Mouse (Mus musculus) midbrain, embryonic 12.5 days (tissue): ENCODE data around the gene Olfm1. TPM values are rescaled to one million over a fixed set of nuclear protein-coding genes. Genes with fewer than 3 reads are reported as not detected.

Source experiments
- ATAC-seq: fragments of 200-750 bp; cut with Nextera tagmentation; 2 replicates; pipeline ENCODE4 v1.8.0; 2017; ENCODE audit warnings: low read depth, moderate TSS enrichment, moderate library complexity; ENCODE audit not compliant: low FRiP score
- H3K27ac ChIP-seq: fragments of 300-500 bp; sonication (generic); replicated peaks from 2 replicates; pipeline ENCODE4 v1.5.1; 2016; ENCODE audit warnings: mild to moderate bottlenecking
- H3K27me3 ChIP-seq: fragments of 300-500 bp; sonication (generic); 2 replicates; pipeline ENCODE4 v1.6.1; 2016; ENCODE audit warnings: mild to moderate bottlenecking
- H3K36me3 ChIP-seq: fragments of 300-500 bp; sonication (generic); 2 replicates; pipeline ENCODE4 v1.6.1; 2016
- H3K4me1 ChIP-seq: fragments of 300-500 bp; sonication (generic); 2 replicates; pipeline ENCODE4 v1.6.1; 2016
- H3K4me2 ChIP-seq: fragments of 300-500 bp; sonication (generic); replicated peaks from 2 replicates; pipeline ENCODE4 v1.6.1; 2016; ENCODE audit warnings: mild to moderate bottlenecking, moderate library complexity
- H3K4me3 ChIP-seq: fragments of 300-500 bp; sonication (generic); 2 replicates; pipeline ENCODE4 v1.5.1; 2016; ENCODE audit warnings: mild to moderate bottlenecking
- H3K9ac ChIP-seq: fragments of 300-500 bp; sonication (generic); replicated peaks from 2 replicates; pipeline ENCODE4 v1.6.1; 2016; ENCODE audit warnings: mild to moderate bottlenecking, moderate library complexity
- H3K9me3 ChIP-seq: fragments of 300-500 bp; sonication (generic); 2 replicates; pipeline ENCODE4 v1.6.1; 2016; ENCODE audit warnings: mild to moderate bottlenecking
- WGBS: fragments of 180-500 bp; shearing (Covaris S2); methylation state at CpG from one replicate; pipeline ENCODE4 v1.1.7; 2016; 5-methylcytosine and 5-hydroxymethylcytosine counted together
- polyA plus RNA-seq: library from polyadenylated mRNA; unstranded; fragments of >200 nt; fragmentation: Nextera tagmentation; extraction: Ambion mirVana; gene quantifications from 2 replicates; pipeline ENCODE4 v1.2.1, GENCODE M21; 2016

Gene Olfm1
- polyA plus RNA-seq, 1 experiment from 2014 or later: 105 TPM

DNA sequence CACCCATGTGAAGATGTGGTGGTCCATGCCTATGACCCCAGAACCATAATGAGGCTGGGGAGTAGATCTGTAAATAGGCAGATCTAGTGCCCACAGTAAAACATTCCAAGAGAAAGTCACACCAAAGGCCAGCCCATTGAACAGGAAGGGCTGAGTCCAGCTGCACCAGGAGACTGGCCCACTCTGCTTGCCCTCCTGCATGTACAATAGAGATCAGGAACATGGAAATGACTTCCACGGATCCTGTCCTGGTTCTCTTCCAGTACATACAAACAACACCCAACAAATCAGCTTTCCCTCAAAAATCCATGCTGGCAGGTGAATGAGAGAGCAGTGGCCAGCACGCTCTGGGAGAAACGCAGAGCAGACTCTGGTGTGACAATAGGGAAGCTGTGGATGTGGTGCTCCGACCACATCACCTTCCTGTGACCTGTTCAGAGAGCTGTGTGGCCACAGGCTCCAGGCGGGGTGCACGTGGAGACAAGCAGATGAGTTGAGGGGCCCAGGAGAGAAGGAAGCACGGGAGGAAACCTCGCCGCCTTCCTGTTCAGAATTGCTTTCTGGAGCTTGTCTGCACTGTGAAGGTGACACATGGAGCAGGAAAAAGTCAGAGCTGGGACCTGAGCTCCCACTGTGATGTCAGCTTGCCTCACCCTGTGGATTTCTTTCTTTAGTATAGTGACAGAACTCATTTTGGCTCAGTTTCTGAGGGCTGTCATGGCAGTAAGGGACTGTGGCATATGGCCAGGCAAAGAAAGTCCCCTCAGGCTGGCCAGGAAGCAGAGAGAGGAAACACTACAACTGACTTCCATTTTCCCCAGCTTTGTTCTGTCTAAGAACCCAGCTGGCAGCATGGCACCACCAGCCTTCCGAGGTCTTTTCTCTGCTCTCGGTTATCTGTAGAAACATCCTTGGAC, 19.3 kb upstream of the Olfm1 start:
- ATAC-seq: no peak
- 84% methylated on average over 11 of the region's 11 CpGs for WGBS
- no peak overlapping the region for H3K9ac ChIP-seq

DNA sequence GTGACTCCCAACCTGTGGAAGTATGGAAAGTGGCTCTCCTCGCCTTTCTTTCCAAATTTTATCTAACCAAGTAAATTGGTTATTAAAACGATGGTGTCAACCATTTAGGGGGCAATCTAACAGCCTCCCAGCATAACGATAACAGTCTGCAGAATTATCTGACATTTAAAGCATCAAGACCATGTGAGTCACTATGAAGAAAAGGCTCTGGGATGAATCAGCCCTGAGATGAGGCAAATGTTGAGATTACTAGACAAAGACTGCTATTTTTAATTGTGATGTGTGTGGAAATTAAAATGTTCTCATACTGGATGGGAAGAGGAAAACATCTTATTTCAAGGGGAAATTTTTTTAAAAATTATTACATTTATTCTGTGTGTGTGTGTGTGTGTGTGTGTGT, 18.4 kb upstream of the Olfm1 start:
- ATAC-seq: no peak
- Histone ChIP-seq H3K4me3 (no peak overlapping the region), H3K9me3 (no peaks in the 10 kb centered on the region), H3K36me3 (no peaks in the 10 kb centered on the region), H3K27ac (no peak overlapping the region), H3K9ac (no peak overlapping the region), H3K4me2 (no peak overlapping the region), H3K4me1 (no peaks in the 10 kb centered on the region), H3K27me3 (no peaks in the 10 kb centered on the region)
- 80% methylated on average over 3 of the region's 3 CpGs for WGBS

More for the DNA sequence above, 19.3 kb upstream of the Olfm1 start:
- Histone ChIP-seq H3K9me3 (no peaks in the 10 kb centered on the region), H3K27ac (no peak overlapping the region), H3K4me1 (no peaks in the 10 kb centered on the region), H3K4me2 (no peak overlapping the region), H3K36me3 (no peaks in the 10 kb centered on the region), H3K27me3 (no peaks in the 10 kb centered on the region), H3K4me3 (no peak overlapping the region)

- no peaks in the 10 kb centered on the region for H3K9me3 ChIP-seq
- 77% methylated on average over 6 of the region's 6 CpGs for WGBS
- H3K9ac ChIP-seq: no peak overlapping the region
- no peak overlapping the region for H3K4me3 ChIP-seq
- H3K27me3 ChIP-seq: no peaks in the 10 kb centered on the region
- no peak overlapping the region for H3K4me2 ChIP-seq
- H3K4me1 ChIP-seq: peaks cover 4% of the 10 kb centered on the region; the same call in 1 of the 2 replicates
- H3K27ac ChIP-seq: no peak overlapping the region
- ATAC-seq: no peak
- no peaks in the 10 kb centered on the region for H3K36me3 ChIP-seq
Observed at GRCm38 (mm10) chr2:28178600-28178999, 14.2 kb upstream of the Olfm1 start.

DNA sequence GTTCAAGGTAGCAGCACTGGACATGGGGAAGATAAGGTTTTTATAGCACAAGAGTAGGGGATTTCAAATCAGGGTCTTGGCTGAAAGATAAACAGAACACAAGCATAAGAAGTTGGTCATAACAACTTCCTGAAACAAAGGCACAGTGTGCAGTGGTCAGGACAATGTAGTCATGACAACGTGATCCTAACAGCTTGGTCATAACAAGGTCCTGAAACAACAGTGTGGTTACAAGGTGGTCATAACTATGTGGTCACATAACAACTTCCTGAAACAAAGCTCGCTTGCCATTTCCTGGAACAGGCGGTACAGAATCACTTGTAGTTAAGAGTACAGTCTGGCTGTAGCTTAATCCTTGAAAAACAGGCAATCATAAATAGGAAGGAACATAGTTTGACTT, 12.7 kb upstream of the Olfm1 start:
- H3K4me3 ChIP-seq: no peak overlapping the region
- peaks cover 4% of the 10 kb centered on the region; the same call in 1 of the 2 replicates for H3K4me1 ChIP-seq
- no peaks in the 10 kb centered on the region for H3K27me3 ChIP-seq
- no peaks in the 10 kb centered on the region for H3K36me3 ChIP-seq
- no peak overlapping the region for H3K4me2 ChIP-seq
- no peak for ATAC-seq
- no peak overlapping the region for H3K9ac ChIP-seq
- H3K9me3 ChIP-seq: no peaks in the 10 kb centered on the region
- 90% methylated on average over 3 of the region's 3 CpGs for WGBS
- H3K27ac ChIP-seq: no peak overlapping the region

DNA sequence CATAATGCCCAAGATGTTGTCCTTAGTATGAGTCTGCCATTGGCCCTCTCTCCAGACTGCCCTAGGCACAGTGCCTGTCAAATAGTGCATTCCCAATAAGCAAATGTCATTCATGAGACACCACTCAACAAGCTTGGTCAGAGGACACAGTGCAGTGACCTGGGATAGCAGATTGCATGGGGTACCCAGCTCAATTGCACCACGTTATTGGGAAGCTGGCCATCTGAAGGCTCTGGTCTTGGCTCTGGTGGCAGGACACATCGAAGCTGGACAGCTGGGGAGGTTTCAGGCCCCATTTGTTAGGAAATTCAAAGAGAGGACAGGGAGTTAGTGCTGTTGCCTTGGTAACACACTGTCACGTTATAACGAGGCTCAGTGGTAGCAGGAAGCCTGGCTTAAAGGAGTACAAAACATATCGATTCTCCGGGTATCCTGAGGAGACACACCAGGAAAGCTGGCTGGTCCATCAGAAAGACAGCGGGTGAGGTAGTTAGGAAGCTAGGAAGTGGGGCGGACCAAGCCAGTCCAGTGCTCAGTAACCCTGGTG, 4.3 kb upstream of the Olfm1 start:
- H3K4me3 ChIP-seq: no peak overlapping the region
- no peak overlapping the region for H3K4me2 ChIP-seq
- peaks cover 12% of the 10 kb centered on the region for H3K4me1 ChIP-seq
- no peak overlapping the region for H3K27ac ChIP-seq
- ATAC-seq: no peak
- no peak overlapping the region for H3K9ac ChIP-seq
- H3K9me3 ChIP-seq: no peaks in the 10 kb centered on the region
- H3K27me3 ChIP-seq: 0 out of 2 replicates have a peak, but pooled peaks cover 17% of the 10 kb centered on the region
- WGBS: 29% methylated on average over 8 of the region's 8 CpGs
- H3K36me3 ChIP-seq: no peaks in the 10 kb centered on the region

- Histone ChIP-seq H3K4me1 (peaks cover 41% of the 10 kb centered on the region), H3K27ac (peak overlapping the region; percentile 84), H3K36me3 (no peaks in the 10 kb centered on the region), H3K27me3 (0 out of 2 replicates have a peak, but pooled peaks cover 18% of the 10 kb centered on the region), H3K9ac (peak overlapping the region; percentile 78), H3K4me3 (peak overlapping the region; percentile 71), H3K9me3 (no peaks in the 10 kb centered on the region), H3K4me2 (peak overlapping the region; percentile 77)
- ATAC-seq: 0 out of 2 replicates have a peak, but pooled peaks have one; percentile 20
- WGBS: 21% methylated on average over 12 of the region's 12 CpGs
Observed at GRCm38 (mm10) chr2:28193690-28194087, 897 bp downstream of the Olfm1 start.

DNA sequence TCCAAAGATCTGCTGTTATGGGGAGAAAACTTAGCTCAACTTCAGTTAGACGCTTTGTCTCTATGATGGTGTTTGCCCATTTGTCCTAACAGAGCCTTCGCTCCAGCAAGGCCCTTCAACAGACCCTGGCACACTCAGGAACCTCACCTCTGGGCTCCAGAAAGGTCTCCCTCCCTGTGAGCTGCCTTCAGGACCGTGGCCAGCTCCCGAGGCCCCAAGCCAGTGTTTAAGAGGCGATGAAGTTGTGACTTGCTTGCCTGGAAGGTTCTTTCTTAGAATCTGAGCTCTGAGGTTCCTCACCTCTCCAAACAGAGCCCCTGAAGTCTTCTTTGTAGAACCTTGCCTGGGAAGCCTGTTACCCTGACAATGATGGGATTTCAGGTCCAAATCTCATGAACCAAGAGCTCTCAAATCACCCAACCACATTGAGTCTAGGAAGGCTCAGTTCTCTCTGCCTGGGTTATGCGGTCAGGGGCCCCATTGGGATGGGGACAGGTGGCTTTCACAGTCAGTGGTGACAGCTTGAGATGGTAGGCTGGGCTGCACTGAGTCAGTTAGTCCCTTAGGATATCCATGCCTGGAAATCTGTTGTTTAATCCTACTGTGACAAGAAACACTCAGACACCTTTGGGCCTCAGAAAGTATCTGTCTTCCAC, 2.3 kb downstream of the Olfm1 start:
- H3K4me2 ChIP-seq: peak overlapping the region; percentile 77
- no peak for ATAC-seq
- peak overlapping the region; percentile 71 for H3K4me3 ChIP-seq
- no peaks in the 10 kb centered on the region for H3K36me3 ChIP-seq
- 43% methylated on average over 6 of the region's 6 CpGs for WGBS
- H3K9me3 ChIP-seq: no peaks in the 10 kb centered on the region
- H3K4me1 ChIP-seq: peaks cover 40% of the 10 kb centered on the region
- no peak overlapping the region for H3K9ac ChIP-seq
- 0 out of 2 replicates have a peak, but pooled peaks cover 18% of the 10 kb centered on the region for H3K27me3 ChIP-seq
- no peak overlapping the region for H3K27ac ChIP-seq

DNA sequence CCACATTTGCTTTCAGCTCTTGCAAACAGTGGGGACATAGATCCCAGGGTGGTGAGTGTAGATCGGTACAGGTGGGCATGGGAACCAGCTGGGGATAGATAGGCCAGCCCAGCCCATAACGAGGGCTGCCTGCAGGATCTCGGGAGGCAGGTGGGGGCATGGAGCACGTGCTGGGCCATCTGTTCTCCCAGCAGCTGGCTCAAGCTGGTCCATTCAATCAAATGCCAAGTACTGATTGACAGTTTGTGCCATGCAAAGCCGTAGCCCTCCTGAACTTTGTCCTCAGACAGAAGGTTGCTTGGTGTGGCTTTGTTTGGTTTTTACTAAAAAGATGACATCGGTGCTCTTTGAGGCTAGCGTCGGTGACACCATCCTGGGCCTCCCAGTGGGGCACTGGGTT, 2.9 kb downstream of the Olfm1 start:
- no peaks in the 10 kb centered on the region for H3K9me3 ChIP-seq
- WGBS: 58% methylated on average over 8 of the region's 8 CpGs
- no peak overlapping the region for H3K9ac ChIP-seq
- H3K27ac ChIP-seq: no peak overlapping the region; the same call in 1 of the 2 replicates
- 0 out of 2 replicates have a peak, but pooled peaks cover 18% of the 10 kb centered on the region for H3K27me3 ChIP-seq
- ATAC-seq: no peak
- no peak overlapping the region for H3K4me3 ChIP-seq
- peak overlapping the region; percentile 77 for H3K4me2 ChIP-seq
- no peaks in the 10 kb centered on the region for H3K36me3 ChIP-seq
- peaks cover 40% of the 10 kb centered on the region for H3K4me1 ChIP-seq

DNA sequence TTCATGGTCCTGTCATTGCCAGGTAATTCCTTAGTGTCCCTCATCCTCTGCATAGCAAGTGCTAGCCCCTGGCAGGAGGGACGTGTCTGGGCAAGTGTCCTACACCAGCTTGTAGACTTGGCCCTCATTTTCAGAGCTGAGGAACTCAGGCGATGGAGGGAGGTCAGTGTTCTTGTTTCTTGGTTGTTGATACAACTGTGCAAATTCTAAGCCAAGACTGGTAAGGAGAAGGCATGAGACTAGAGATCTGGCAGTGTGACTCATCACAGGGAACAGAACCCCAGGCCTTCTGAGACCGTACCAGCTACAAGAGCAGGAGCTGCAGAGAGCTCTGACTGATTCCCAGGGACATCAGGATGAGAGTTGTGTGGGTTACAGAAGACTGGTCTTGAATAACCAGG, 8.6 kb downstream of the Olfm1 start:
- Histone ChIP-seq H3K9ac (no peak overlapping the region), H3K27me3 (peaks cover 10% of the 10 kb centered on the region), H3K27ac (no peak overlapping the region), H3K9me3 (no peaks in the 10 kb centered on the region), H3K4me2 (no peak overlapping the region), H3K36me3 (no peaks in the 10 kb centered on the region), H3K4me3 (no peak overlapping the region), H3K4me1 (peaks cover 23% of the 10 kb centered on the region)
- 86% methylated on average over 3 of the region's 3 CpGs for WGBS
- no peak for ATAC-seq

GRCm38 (mm10) chr2:28204167-28204566, 11.4 kb downstream of the Olfm1 start:
- no peaks in the 10 kb centered on the region for H3K9me3 ChIP-seq
- 4% methylated on average over 9 of the region's 9 CpGs for WGBS
- 0 out of 2 replicates have a peak, but pooled peaks cover 10% of the 10 kb centered on the region for H3K36me3 ChIP-seq
- no peak; the same call in 1 of the 2 replicates for ATAC-seq
- H3K27me3 ChIP-seq: peaks cover 29% of the 10 kb centered on the region
- H3K9ac ChIP-seq: no peak overlapping the region
- no peak overlapping the region for H3K4me3 ChIP-seq
- H3K4me2 ChIP-seq: no peak overlapping the region
- no peak overlapping the region for H3K27ac ChIP-seq
- H3K4me1 ChIP-seq: peaks cover 24% of the 10 kb centered on the region

GRCm38 (mm10) chr2:28204677-28205466, 12.1 kb downstream of the Olfm1 start:
- 0 out of 2 replicates have a peak, but pooled peaks have one; percentile 5 for ATAC-seq
- Histone ChIP-seq H3K4me2 (peak overlapping the region; percentile 99), H3K27me3 (peaks cover 29% of the 10 kb centered on the region), H3K4me3 (peak overlapping the region; percentile 60), H3K4me1 (peaks cover 31% of the 10 kb centered on the region), H3K9me3 (no peaks in the 10 kb centered on the region), H3K27ac (no peak overlapping the region), H3K9ac (peak overlapping the region; percentile 82; the same call in 1 of the 2 replicates), H3K36me3 (0 out of 2 replicates have a peak, but pooled peaks cover 11% of the 10 kb centered on the region)
- WGBS: 16% methylated on average over 19 of the region's 19 CpGs
